Mouse (Mus musculus) forebrain, embryonic 11.5 days (tissue): ENCODE measurements at regions not wholly inside any gene's neighbourhood (a gene's known extent, or its start where the extent isn't known, plus 50 kb on each side); places are given as distances from the start of the nearest gene placed in this dataset.

ENCODE experiments used
- ATAC-seq: fragments of 200-750 bp; cut with Nextera tagmentation; replicated peaks from 2 replicates; pipeline ENCODE4 v1.8.0; 2017; ENCODE audit warnings: moderate TSS enrichment; ENCODE audit not compliant: low FRiP score
- DNase-seq: peaks from one replicate; pipeline ENCODE4 v3.0.0-alpha.2; 2017; ENCODE audit warnings: low spot score
- H3K27ac ChIP-seq: fragments of 300-500 bp; sonication (generic); 2 replicates; pipeline ENCODE4 v1.5.1; 2014; ENCODE audit warnings: low read depth, low read length
- H3K27me3 ChIP-seq: fragments of 300-500 bp; sonication (generic); 2 replicates; pipeline ENCODE4 v1.6.1; 2014; ENCODE audit warnings: mild to moderate bottlenecking, low read length, mixed read lengths; ENCODE audit not compliant: control insufficient read depth, insufficient read depth
- H3K36me3 ChIP-seq: fragments of 300-500 bp; sonication (generic); 2 replicates; pipeline ENCODE4 v1.6.1; 2014; ENCODE audit warnings: mild to moderate bottlenecking, low read length, moderate library complexity, mixed read lengths; ENCODE audit not compliant: control insufficient read depth, insufficient read depth
- H3K4me1 ChIP-seq: fragments of 300-500 bp; sonication (generic); replicated peaks from 2 replicates; pipeline ENCODE4 v1.6.1; 2014; ENCODE audit warnings: low read length, mixed read lengths; ENCODE audit not compliant: control insufficient read depth, insufficient read depth
- H3K4me2 ChIP-seq: fragments of 300-500 bp; sonication (generic); 2 replicates; pipeline ENCODE4 v1.6.1; 2014; ENCODE audit warnings: low read depth, mild to moderate bottlenecking, low read length, moderate library complexity, mixed read lengths; ENCODE audit not compliant: severe bottlenecking
- H3K4me3 ChIP-seq: fragments of 300-500 bp; sonication (generic); 2 replicates; pipeline ENCODE4 v1.5.1; 2014; ENCODE audit warnings: low read depth, low read length
- H3K9ac ChIP-seq: fragments of 300-500 bp; sonication (generic); 2 replicates; pipeline ENCODE4 v1.6.1; 2014; ENCODE audit warnings: low read length
- H3K9me3 ChIP-seq: fragments of 300-500 bp; sonication (generic); 2 replicates; pipeline ENCODE4 v1.6.1; 2016; ENCODE audit warnings: low read length, mixed read lengths; ENCODE audit not compliant: control insufficient read depth
- whole genome bisulfite sequencing: fragments of 180-500 bp; shearing (Covaris S2); extraction: QIAGEN DNeasy Blood & Tissue Kit; methylation state at CpG from one replicate; pipeline ENCODE4 v1.1.7; 2014; 5-methylcytosine and 5-hydroxymethylcytosine counted together

GRCm38 (mm10) chr8:116268685-116269084 is 236.1 kb upstream of the Dynlrb2 start:
- 85% methylated on average over 2 of the region's 2 CpGs for WGBS
- no peak for ATAC-seq
- no peaks in the 10 kb centered on the region for H3K4me1 ChIP-seq

GRCm38 (mm10) chr8:116268161-116268560 is 236.6 kb upstream of the Dynlrb2 start:
- no peaks in the 10 kb centered on the region; the same call in 1 of the 2 replicates for H3K27me3 ChIP-seq
- H3K9me3 ChIP-seq = no peaks in the 10 kb centered on the region
- DNase-seq = no peak
- no peak for ATAC-seq
- H3K9ac ChIP-seq = no peak overlapping the region
- no peak overlapping the region for H3K4me3 ChIP-seq
- WGBS = 68% methylated on average over 9 of the region's 9 CpGs
- no peaks in the 10 kb centered on the region for H3K4me1 ChIP-seq
- no peak overlapping the region for H3K4me2 ChIP-seq
- no peak overlapping the region for H3K27ac ChIP-seq
- no peaks in the 10 kb centered on the region for H3K36me3 ChIP-seq

More at GRCm38 (mm10) chr8:116268685-116269084, 236.1 kb upstream of the Dynlrb2 start:
- no peaks in the 10 kb centered on the region; the same call in 1 of the 2 replicates for H3K27me3 ChIP-seq
- no peak overlapping the region for H3K9ac ChIP-seq
- no peaks in the 10 kb centered on the region for H3K36me3 ChIP-seq
- no peak overlapping the region for H3K4me2 ChIP-seq
- no peak overlapping the region for H3K27ac ChIP-seq
- H3K4me3 ChIP-seq = no peak overlapping the region
- H3K9me3 ChIP-seq = no peaks in the 10 kb centered on the region
- DNase-seq = no peak

DNA sequence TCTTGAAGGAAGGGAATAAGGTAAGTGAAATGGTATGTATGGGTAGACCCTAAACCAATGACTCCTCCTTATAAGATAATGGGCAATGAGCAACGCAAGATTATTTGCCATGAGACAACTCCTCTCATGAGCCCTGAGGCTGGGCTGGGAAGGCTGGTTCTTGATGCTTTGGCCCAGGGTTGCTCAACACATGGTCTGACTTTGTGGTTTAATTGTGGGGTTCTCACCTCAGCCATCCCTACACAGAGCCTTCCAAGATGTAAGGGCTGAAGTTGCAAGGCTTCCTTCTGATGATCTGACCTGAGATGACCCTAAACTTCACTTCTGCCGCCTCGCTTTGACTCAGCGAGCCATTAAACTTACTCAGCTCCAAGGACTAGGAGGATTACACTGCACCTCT is 237.8 kb upstream of the Dynlrb2 start:
- Histone ChIP-seq H3K27me3 (no peaks in the 10 kb centered on the region; the same call in 1 of the 2 replicates), H3K4me2 (no peak overlapping the region), H3K4me1 (no peaks in the 10 kb centered on the region), H3K36me3 (no peaks in the 10 kb centered on the region), H3K4me3 (no peak overlapping the region), H3K27ac (no peak overlapping the region), H3K9me3 (no peaks in the 10 kb centered on the region), H3K9ac (no peak overlapping the region)
- ATAC-seq (no peak), DNase-seq (no peak)
- WGBS = 64% methylated on average over 4 of the region's 4 CpGs

DNA sequence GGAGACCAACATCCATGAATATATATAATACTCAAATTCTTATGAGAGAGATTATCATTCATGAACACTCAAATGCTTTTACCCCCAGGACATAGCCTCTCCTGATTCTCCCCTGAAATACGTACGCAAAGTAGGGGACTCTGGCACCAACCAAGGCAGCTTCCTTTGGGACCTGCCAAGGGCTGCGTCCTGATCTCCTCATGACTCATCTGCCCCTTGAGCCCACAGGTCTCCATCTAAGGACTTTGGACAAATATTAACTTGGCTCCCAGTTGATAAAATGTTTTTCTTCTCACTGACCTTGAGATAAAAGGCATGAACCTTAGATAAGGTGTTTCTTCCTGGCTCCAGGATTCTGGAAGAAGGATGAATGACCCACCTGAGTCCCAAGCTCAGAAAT is 239.2 kb upstream of the Dynlrb2 start:
- no peak for DNase-seq
- Histone ChIP-seq H3K9ac (no peak overlapping the region), H3K36me3 (no peaks in the 10 kb centered on the region), H3K9me3 (no peaks in the 10 kb centered on the region), H3K4me2 (no peak overlapping the region), H3K4me3 (no peak overlapping the region), H3K27me3 (no peaks in the 10 kb centered on the region), H3K4me1 (no peaks in the 10 kb centered on the region), H3K27ac (no peak overlapping the region)
- WGBS = 97% methylated on average over 3 of the region's 3 CpGs
- ATAC-seq = no peak

DNA sequence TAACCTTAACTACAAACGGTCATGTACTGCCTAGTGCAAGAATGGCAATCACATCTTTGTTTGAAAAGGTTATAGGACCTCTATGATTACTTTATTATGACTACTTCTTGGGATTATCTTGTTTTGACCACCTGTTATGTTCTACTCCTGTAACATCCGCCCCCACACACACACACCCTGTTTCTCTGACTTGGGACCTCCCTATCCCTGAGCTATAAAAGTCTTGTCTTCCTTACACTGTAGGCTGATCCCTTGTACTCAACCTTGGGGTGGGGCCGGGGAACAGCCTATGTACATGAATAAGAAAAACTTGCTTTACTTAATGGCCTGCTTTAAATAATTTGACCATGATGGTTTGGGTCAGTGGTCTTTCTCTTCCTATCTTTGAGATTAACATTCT is 240.7 kb upstream of the Dynlrb2 start:
- H3K4me3 ChIP-seq = no peak overlapping the region
- no peaks in the 10 kb centered on the region for H3K36me3 ChIP-seq
- H3K27ac ChIP-seq = no peak overlapping the region
- DNase-seq (no peak), ATAC-seq (no peak)
- H3K27me3 ChIP-seq = no peaks in the 10 kb centered on the region
- no peaks in the 10 kb centered on the region for H3K4me1 ChIP-seq
- H3K9me3 ChIP-seq = no peaks in the 10 kb centered on the region
- 89% methylated on average over 3 of the region's 3 CpGs for WGBS
- H3K9ac ChIP-seq = no peak overlapping the region
- H3K4me2 ChIP-seq = no peak overlapping the region

DNA sequence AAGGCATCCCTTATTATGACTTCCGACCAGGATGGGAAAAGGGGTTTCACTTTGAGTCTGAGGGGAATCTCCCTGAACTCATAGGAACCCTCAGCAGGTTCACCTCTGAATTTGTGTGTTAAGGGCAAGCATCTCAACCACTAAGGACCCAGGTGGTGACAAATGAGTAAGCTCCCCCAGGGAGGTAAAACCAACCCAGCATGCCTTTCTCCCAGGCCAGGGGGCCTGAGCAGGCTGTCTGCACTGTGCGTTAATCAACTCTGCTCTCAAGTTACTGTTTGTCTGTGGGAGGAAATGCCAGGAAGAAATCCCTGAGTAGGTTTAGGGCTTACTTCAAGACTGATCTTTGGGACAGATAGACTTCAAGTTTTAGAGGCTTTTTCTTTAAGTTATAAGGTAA is 243.5 kb upstream of the Dynlrb2 start:
- H3K27ac ChIP-seq = no peak overlapping the region
- H3K4me2 ChIP-seq = no peak overlapping the region
- DNase-seq (no peak), ATAC-seq (no peak)
- no peak overlapping the region for H3K4me3 ChIP-seq
- no peaks in the 10 kb centered on the region for H3K9me3 ChIP-seq
- no peaks in the 10 kb centered on the region for H3K4me1 ChIP-seq
- H3K27me3 ChIP-seq = no peaks in the 10 kb centered on the region
- no peaks in the 10 kb centered on the region for H3K36me3 ChIP-seq
- WGBS = 48% methylated on average over 2 of the region's 2 CpGs
- H3K9ac ChIP-seq = no peak overlapping the region

GRCm38 (mm10) chr8:116255398-116255797 is 249.4 kb upstream of the Dynlrb2 start:
- Histone ChIP-seq H3K4me2 (no peak overlapping the region), H3K27me3 (no peaks in the 10 kb centered on the region), H3K4me1 (no peaks in the 10 kb centered on the region), H3K9ac (no peak overlapping the region), H3K9me3 (no peaks in the 10 kb centered on the region), H3K4me3 (no peak overlapping the region), H3K36me3 (no peaks in the 10 kb centered on the region), H3K27ac (no peak overlapping the region)
- ATAC-seq (no peak), DNase-seq (no peak)
- 92% methylated on average over 5 of the region's 5 CpGs for WGBS

DNA sequence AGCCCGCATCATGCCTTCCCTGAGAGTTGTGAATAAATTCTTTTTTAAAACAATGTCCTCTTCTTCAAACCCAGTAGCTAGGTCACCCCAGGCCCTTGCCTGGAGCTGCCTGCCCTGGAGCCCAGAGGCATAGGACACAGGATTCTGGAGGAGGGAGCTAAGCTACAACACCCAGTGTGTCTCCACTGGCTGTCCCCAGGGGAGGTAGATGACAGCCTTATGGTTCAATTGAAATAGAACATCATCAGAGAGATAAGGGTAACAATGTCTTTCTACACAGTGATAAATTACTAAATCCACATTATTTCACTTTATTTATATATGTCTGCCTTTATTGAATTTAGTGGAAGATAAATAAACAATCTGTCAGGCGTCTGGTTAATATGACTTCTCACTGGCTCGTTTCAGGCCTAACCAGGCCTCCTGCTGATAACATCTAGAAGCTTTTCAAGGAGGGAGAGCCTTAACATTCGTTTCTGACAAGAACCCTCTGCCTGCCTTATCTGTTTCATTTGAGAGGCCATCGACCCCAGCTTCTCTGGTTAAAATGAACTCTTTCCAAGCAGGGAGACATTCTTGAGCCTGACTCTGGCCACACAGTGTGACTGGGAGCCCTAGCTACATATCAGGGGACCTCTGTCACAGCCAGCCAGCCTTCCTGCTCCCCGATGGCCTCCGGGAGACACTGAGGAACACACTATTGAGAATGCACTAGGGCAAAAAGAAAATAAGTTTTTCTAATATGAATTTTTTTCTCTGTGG is 252.1 kb upstream of the Dynlrb2 start:
- no peaks in the 10 kb centered on the region for H3K9me3 ChIP-seq
- 70% methylated on average over 7 of the region's 7 CpGs for WGBS
- H3K4me2 ChIP-seq = no peak overlapping the region
- no peak for DNase-seq
- H3K27ac ChIP-seq = no peak overlapping the region
- H3K36me3 ChIP-seq = no peaks in the 10 kb centered on the region
- ATAC-seq = no peak
- H3K4me1 ChIP-seq = no peaks in the 10 kb centered on the region
- no peaks in the 10 kb centered on the region for H3K27me3 ChIP-seq
- no peak overlapping the region for H3K4me3 ChIP-seq
- no peak overlapping the region for H3K9ac ChIP-seq

- DNase-seq = no peak
- Histone ChIP-seq H3K9ac (no peak overlapping the region), H3K4me1 (no peaks in the 10 kb centered on the region; the same call in 1 of the 2 replicates), H3K9me3 (no peaks in the 10 kb centered on the region), H3K27ac (no peak overlapping the region), H3K36me3 (no peaks in the 10 kb centered on the region), H3K4me3 (no peak overlapping the region), H3K27me3 (no peaks in the 10 kb centered on the region; the same call in 1 of the 2 replicates), H3K4me2 (no peak overlapping the region)
- 90% methylated on average over 1 of the region's 1 CpGs for WGBS
- ATAC-seq = no peak
These were observed 256.4 kb upstream of the Dynlrb2 start for GRCm38 (mm10) chr8:116248398-116248797.
